Mouse (Mus musculus): ENCODE measurements around the gene Opalin. TPM values are rescaled to one million over a fixed set of nuclear protein-coding genes. Genes with fewer than 3 reads are reported as not detected.

Gene Opalin
- polyA plus RNA-seq, 1 experiment from 2014 or later = not detected

- no peak overlapping the region for H3K4me2 ChIP-seq
- no peak overlapping the region for H3K4me3 ChIP-seq
- peaks cover 5% of the 10 kb centered on the region; the same call in 1 of the 2 replicates for H3K27me3 ChIP-seq
- no peaks in the 10 kb centered on the region for H3K4me1 ChIP-seq (replicated peaks)
- WGBS = 81% methylated on average over 14 of the region's 14 CpGs
- no peaks in the 10 kb centered on the region for H3K36me3 ChIP-seq
- H3K9me3 ChIP-seq (replicated peaks) = no peaks in the 10 kb centered on the region
- no peak overlapping the region for H3K27ac ChIP-seq
- H3K9ac ChIP-seq = no peak overlapping the region
- no peak for ATAC-seq (replicated peaks; ENCODE audit: insufficient number of reproducible peaks, insufficient read depth, low FRiP score, low read depth)
Observed at GRCm38 (mm10) chr19:41073746-41074455, 3.0 kb downstream of the Opalin start.

- peaks cover 9% of the 10 kb centered on the region; the same call in 1 of the 2 replicates for H3K27me3 ChIP-seq
- no peak for ATAC-seq (replicated peaks; ENCODE audit: insufficient number of reproducible peaks, insufficient read depth, low FRiP score, low read depth)
- no peak overlapping the region for H3K4me2 ChIP-seq
- 7% methylated on average over 8 of the region's 8 CpGs for WGBS
- no peak overlapping the region for H3K4me3 ChIP-seq
- no peaks in the 10 kb centered on the region for H3K4me1 ChIP-seq (replicated peaks)
- no peaks in the 10 kb centered on the region for H3K9me3 ChIP-seq (replicated peaks)
- H3K27ac ChIP-seq = no peak overlapping the region
- H3K9ac ChIP-seq = no peak overlapping the region
- no peaks in the 10 kb centered on the region for H3K36me3 ChIP-seq
Observed at GRCm38 (mm10) chr19:41071500-41071899, 5.4 kb downstream of the Opalin start.

GRCm38 (mm10) chr19:41054702-41055101 lies 22.2 kb downstream of the Opalin start:
- 54% methylated on average over 4 of the region's 4 CpGs for WGBS
- Histone ChIP-seq H3K27ac (no peak overlapping the region), H3K9me3 (replicated peaks) (no peaks in the 10 kb centered on the region), H3K4me3 (no peak overlapping the region), H3K9ac (no peak overlapping the region), H3K4me2 (no peak overlapping the region), H3K36me3 (no peaks in the 10 kb centered on the region), H3K4me1 (replicated peaks) (no peaks in the 10 kb centered on the region), H3K27me3 (no peaks in the 10 kb centered on the region)
- ATAC-seq (replicated peaks; ENCODE audit: insufficient number of reproducible peaks, insufficient read depth, low FRiP score, low read depth) = no peak

- no peak for ATAC-seq (replicated peaks; ENCODE audit: insufficient number of reproducible peaks, insufficient read depth, low FRiP score, low read depth)
- Histone ChIP-seq H3K9me3 (replicated peaks) (no peaks in the 10 kb centered on the region), H3K4me3 (no peak overlapping the region), H3K36me3 (no peaks in the 10 kb centered on the region), H3K4me2 (no peak overlapping the region), H3K4me1 (replicated peaks) (no peaks in the 10 kb centered on the region), H3K27me3 (no peaks in the 10 kb centered on the region), H3K9ac (no peak overlapping the region), H3K27ac (no peak overlapping the region)
- 28% methylated on average over 10 of the region's 10 CpGs for WGBS
Observed at GRCm38 (mm10) chr19:41053530-41053929, 23.4 kb downstream of the Opalin start.

GRCm38 (mm10) chr19:41052247-41052646 lies 24.7 kb downstream of the Opalin start:
- H3K27me3 ChIP-seq = no peaks in the 10 kb centered on the region
- no peak overlapping the region for H3K4me3 ChIP-seq
- H3K4me1 ChIP-seq (replicated peaks) = no peaks in the 10 kb centered on the region
- H3K4me2 ChIP-seq = no peak overlapping the region
- no peak overlapping the region for H3K9ac ChIP-seq
- WGBS = 59% methylated on average over 5 of the region's 5 CpGs
- H3K36me3 ChIP-seq = no peaks in the 10 kb centered on the region
- H3K27ac ChIP-seq = no peak overlapping the region
- no peaks in the 10 kb centered on the region for H3K9me3 ChIP-seq (replicated peaks)
- ATAC-seq (replicated peaks; ENCODE audit: insufficient number of reproducible peaks, insufficient read depth, low FRiP score, low read depth) = no peak

- Histone ChIP-seq H3K9ac (no peak overlapping the region), H3K9me3 (replicated peaks) (no peaks in the 10 kb centered on the region), H3K27ac (no peak overlapping the region), H3K4me1 (replicated peaks) (no peaks in the 10 kb centered on the region), H3K36me3 (no peaks in the 10 kb centered on the region), H3K27me3 (no peaks in the 10 kb centered on the region), H3K4me3 (no peak overlapping the region), H3K4me2 (no peak overlapping the region)
- 72% methylated on average over 1 of the region's 1 CpGs for WGBS
- ATAC-seq (replicated peaks; ENCODE audit: insufficient number of reproducible peaks, insufficient read depth, low FRiP score, low read depth) = no peak
Observed at GRCm38 (mm10) chr19:41051714-41052113, 25.2 kb downstream of the Opalin start.

GRCm38 (mm10) chr19:41048187-41048559 lies 28.7 kb downstream of the Opalin start:
- no peaks in the 10 kb centered on the region for H3K9me3 ChIP-seq (replicated peaks)
- no peaks in the 10 kb centered on the region for H3K36me3 ChIP-seq
- H3K27me3 ChIP-seq = no peaks in the 10 kb centered on the region
- no peak overlapping the region for H3K9ac ChIP-seq
- no peaks in the 10 kb centered on the region for H3K4me1 ChIP-seq (replicated peaks)
- no peak overlapping the region for H3K27ac ChIP-seq
- 69% methylated on average over 3 of the region's 3 CpGs for WGBS
- no peak for ATAC-seq (replicated peaks; ENCODE audit: insufficient number of reproducible peaks, insufficient read depth, low FRiP score, low read depth)
- H3K4me3 ChIP-seq = no peak overlapping the region
- no peak overlapping the region for H3K4me2 ChIP-seq

- Histone ChIP-seq H3K9ac (no peak overlapping the region), H3K27me3 (no peaks in the 10 kb centered on the region)
- WGBS = 83% methylated on average over 9 of the region's 9 CpGs
Observed at GRCm38 (mm10) chr19:41047437-41048186, 29.3 kb downstream of the Opalin start.

GRCm38 (mm10) chr19:41045091-41045770 lies 31.7 kb downstream of the Opalin start:
- 0 out of 2 replicates have a peak, but pooled peaks have one; percentile 39 for ATAC-seq (replicated peaks; ENCODE audit: insufficient number of reproducible peaks, insufficient read depth, low FRiP score, low read depth)
- WGBS = 23% methylated on average over 10 of the region's 10 CpGs
- no peaks in the 10 kb centered on the region for H3K4me1 ChIP-seq (replicated peaks)
- H3K27me3 ChIP-seq = no peaks in the 10 kb centered on the region
- H3K9ac ChIP-seq = no peak overlapping the region
- no peaks in the 10 kb centered on the region for H3K36me3 ChIP-seq
- no peaks in the 10 kb centered on the region for H3K9me3 ChIP-seq (replicated peaks)
- H3K27ac ChIP-seq = no peak overlapping the region
- 0 out of 2 replicates have a peak overlapping the region, but pooled peaks have one; percentile 21 for H3K4me2 ChIP-seq
- no peak overlapping the region for H3K4me3 ChIP-seq

More at GRCm38 (mm10) chr19:41047437-41048186, 29.3 kb downstream of the Opalin start:
- no peaks in the 10 kb centered on the region for H3K36me3 ChIP-seq
- H3K4me3 ChIP-seq = no peak overlapping the region
- H3K4me2 ChIP-seq = no peak overlapping the region
- ATAC-seq (replicated peaks; ENCODE audit: insufficient number of reproducible peaks, insufficient read depth, low FRiP score, low read depth) = no peak
- H3K4me1 ChIP-seq (replicated peaks) = no peaks in the 10 kb centered on the region
- no peaks in the 10 kb centered on the region for H3K9me3 ChIP-seq (replicated peaks)
- H3K27ac ChIP-seq = no peak overlapping the region

- no peak overlapping the region for H3K4me2 ChIP-seq
- H3K4me3 ChIP-seq = no peak overlapping the region
- 68% methylated on average over 7 of the region's 7 CpGs for WGBS
- H3K27me3 ChIP-seq = no peaks in the 10 kb centered on the region
- no peak for ATAC-seq (replicated peaks; ENCODE audit: insufficient number of reproducible peaks, insufficient read depth, low FRiP score, low read depth)
- H3K27ac ChIP-seq = no peak overlapping the region
- no peaks in the 10 kb centered on the region for H3K9me3 ChIP-seq (replicated peaks)
- no peaks in the 10 kb centered on the region for H3K36me3 ChIP-seq
- no peak overlapping the region for H3K9ac ChIP-seq
- H3K4me1 ChIP-seq (replicated peaks) = no peaks in the 10 kb centered on the region
Observed at GRCm38 (mm10) chr19:41039110-41039509, 37.8 kb downstream of the Opalin start.

- ATAC-seq (replicated peaks; ENCODE audit: insufficient number of reproducible peaks, insufficient read depth, low FRiP score, low read depth) = no peak
- Histone ChIP-seq H3K9me3 (replicated peaks) (no peaks in the 10 kb centered on the region), H3K4me1 (replicated peaks) (no peaks in the 10 kb centered on the region), H3K36me3 (no peaks in the 10 kb centered on the region), H3K27me3 (no peaks in the 10 kb centered on the region), H3K27ac (no peak overlapping the region), H3K4me2 (no peak overlapping the region), H3K9ac (no peak overlapping the region), H3K4me3 (no peak overlapping the region)
- WGBS = 32% methylated on average over 4 of the region's 4 CpGs
Observed at GRCm38 (mm10) chr19:41035809-41036551, 40.9 kb downstream of the Opalin start.
